ENCODE assay signal across 13 mouse cellular contexts in genomic region chr1:127400198-127400597, GRCm38 (mm10).
DNase-seq lines count a peak whose midpoint lies in the region; ATAC-seq and TF ChIP-seq lines count a peak whose summit lies in the region.
"Had no signal": no experiment of that assay in that cellular context is flagged by ENCODE, and none has a peak within 500 bp of the region (broad histone marks: within the 10 kb centered on the region; RNA-seq: fewer than 3 reads in every experiment).

No protein-coding gene starts in this region.

- no peak for TF ChIP-seq POLR2A in kidney, adult 2 months (IDR thresholded peaks at IDR 0.05; ENCODE audit: low read depth, low read length)

- TF ChIP-seq CTCF in kidney, adult 2 months (conservative IDR thresholded peaks at IDR 0.05; ENCODE audit: insufficient read depth, insufficient read length, low read depth, low read length): no peak
- no peak for TF ChIP-seq CTCF in midbrain, postnatal 0 days (IDR thresholded peaks at IDR 0.05)

- DNase-seq in kidney, adult 2 months: peak; percentile 24
- DNase-seq in kidney, postnatal 36 days: no peak
- DNase-seq in midbrain, postnatal 0 days (ENCODE audit: low spot score): peak; percentile 58
- no peak for DNase-seq in gastrocnemius, postnatal 10 days
- DNase-seq in spleen, adult 18-20 months: no peak
- DNase-seq: gastrocnemius, postnatal 25 days; heart, postnatal 14 days; layer of hippocampus, adult 9-11 months had no signal

- no peak overlapping the region for H3K4me3 ChIP-seq in kidney, adult 2 months (ENCODE audit: insufficient read depth, low read depth, low read length)
- no peak overlapping the region for H3K4me3 ChIP-seq in midbrain, postnatal 0 days (ENCODE audit: low read depth, low read length)
- no peak overlapping the region for H3K4me3 ChIP-seq in midbrain, embryonic 16.5 days (ENCODE audit: low read depth, low read length)
- no peak overlapping the region for H3K4me3 ChIP-seq in hindbrain, embryonic 13.5 days
- H3K4me3 ChIP-seq: heart, embryonic 10.5 days had no signal

- no peak overlapping the region for H3K9ac ChIP-seq in midbrain, postnatal 0 days (replicated peaks; ENCODE audit: low read length, poor library complexity, severe bottlenecking)
- no peak overlapping the region for H3K9ac ChIP-seq in midbrain, embryonic 16.5 days (ENCODE audit: low read depth, low read length)
- no peak overlapping the region for H3K9ac ChIP-seq in hindbrain, embryonic 13.5 days

- H3K36me3 ChIP-seq in kidney, adult 2 months (ENCODE audit: control insufficient read depth, insufficient read depth, low read length): no peaks in the 10 kb centered on the region
- 0 out of 2 replicates have a peak, but pooled peaks cover 3% of the 10 kb centered on the region for H3K36me3 ChIP-seq in midbrain, postnatal 0 days (ENCODE audit: insufficient read depth, low read length)
- peaks cover 3% of the 10 kb centered on the region; the same call in 1 of the 2 replicates for H3K36me3 ChIP-seq in midbrain, embryonic 16.5 days (ENCODE audit: control insufficient read depth, insufficient read depth, low read length)
- H3K36me3 ChIP-seq in hindbrain, embryonic 13.5 days: peaks cover 23% of the 10 kb centered on the region

- H3K27me3 ChIP-seq in kidney, adult 2 months (replicated peaks; ENCODE audit: control insufficient read depth, insufficient read depth, low read length): no peaks in the 10 kb centered on the region
- H3K27me3 ChIP-seq in midbrain, postnatal 0 days (ENCODE audit: insufficient read depth, low read length): no peaks in the 10 kb centered on the region
- no peaks in the 10 kb centered on the region for H3K27me3 ChIP-seq in midbrain, embryonic 16.5 days (ENCODE audit: control insufficient read depth, insufficient read depth, low read depth, low read length)
- H3K27me3 ChIP-seq in hindbrain, embryonic 13.5 days: no peaks in the 10 kb centered on the region

- no peaks in the 10 kb centered on the region for H3K9me3 ChIP-seq in midbrain, postnatal 0 days (ENCODE audit: low read length)
- H3K9me3 ChIP-seq in midbrain, embryonic 16.5 days (replicated peaks; ENCODE audit: control insufficient read depth, low read length, poor library complexity, severe bottlenecking): no peaks in the 10 kb centered on the region
- H3K9me3 ChIP-seq in hindbrain, embryonic 13.5 days: no peaks in the 10 kb centered on the region
- H3K9me3 ChIP-seq: heart, embryonic 10.5 days had no signal

- H3K4me2 ChIP-seq in midbrain, postnatal 0 days (ENCODE audit: low read depth, low read length, poor library complexity, severe bottlenecking): no peak overlapping the region
- no peak overlapping the region for H3K4me2 ChIP-seq in midbrain, embryonic 16.5 days (ENCODE audit: low read length)
- H3K4me2 ChIP-seq in hindbrain, embryonic 13.5 days: no peak overlapping the region
- H3K4me2 ChIP-seq: liver, embryonic 11.5 days had no signal

- ATAC-seq in midbrain, postnatal 0 days (ENCODE audit: low FRiP score): no peak
- ATAC-seq in midbrain, embryonic 16.5 days: no peak
- ATAC-seq in hindbrain, embryonic 13.5 days (ENCODE audit: low FRiP score): 0 out of 2 replicates have a peak, but pooled peaks have one; percentile 36
- ATAC-seq: intestine, postnatal 0 days had no signal

- WGBS in kidney, adult 2 months: 47% methylated on average over 2 of the region's 2 CpGs
- 58% methylated on average over 2 of the region's 2 CpGs for WGBS in midbrain, postnatal 0 days
- 44% methylated on average over 2 of the region's 2 CpGs for WGBS in midbrain, embryonic 16.5 days
- WGBS in hindbrain, embryonic 13.5 days: 34% methylated on average over 2 of the region's 2 CpGs

- H3K27ac ChIP-seq in kidney, adult 2 months (ENCODE audit: insufficient read depth, low read depth, low read length): peak overlapping the region; percentile 86
- H3K27ac ChIP-seq in midbrain, postnatal 0 days (ENCODE audit: low read depth, low read length): no peak overlapping the region
- no peak overlapping the region for H3K27ac ChIP-seq in midbrain, embryonic 16.5 days (ENCODE audit: low read length)
- no peak overlapping the region; the same call in 1 of the 2 replicates for H3K27ac ChIP-seq in hindbrain, embryonic 13.5 days
- H3K27ac ChIP-seq: heart, embryonic 10.5 days had no signal

- peaks cover 36% of the 10 kb centered on the region for H3K4me1 ChIP-seq in kidney, adult 2 months (ENCODE audit: control insufficient read depth, insufficient read depth, low read length)
- H3K4me1 ChIP-seq in midbrain, postnatal 0 days (ENCODE audit: insufficient read depth, low read length): no peaks in the 10 kb centered on the region
- no peaks in the 10 kb centered on the region for H3K4me1 ChIP-seq in midbrain, embryonic 16.5 days (ENCODE audit: control insufficient read depth, insufficient read depth, low read length)
- peaks cover 10% of the 10 kb centered on the region; the same call in 1 of the 2 replicates for H3K4me1 ChIP-seq in hindbrain, embryonic 13.5 days (replicated peaks)

Comparison
In these comparisons a context has a peak if more than half of its experiments do, and no peak if none do; other contexts are left out.
1. DNase-seq: peak in kidney, adult 2 months (single experiment) and midbrain, postnatal 0 days (single experiment); none in kidney, postnatal 36 days (0 of 2), gastrocnemius, postnatal 10 days (single experiment) and spleen, adult 18-20 months (0 of 2).